Mouse (Mus musculus): ENCODE data around the gene Gpr108.

GRCm38 (mm10) chr17:57201841-57202724, 46.2 kb downstream of the Gpr108 start:
- no peak for TF ChIP-seq CTCF (IDR thresholded peaks at IDR 0.05; ENCODE audit: low read depth, low read length)
- TF ChIP-seq POLR2A (IDR thresholded peaks at IDR 0.05; ENCODE audit: borderline replicate concordance, low read depth, low read length): no peak
